Mouse (Mus musculus) heart, adult 2 months (tissue): ENCODE data around the gene Samhd1.

Source experiments
- CTCF ChIP-seq: fragments of 200-600 bp; IDR thresholded peaks from 2 replicates; pipeline ENCODE4 v1.8.1; 2022; ENCODE audit warnings: antibody characterized with exemption, mild to moderate bottlenecking, moderate library complexity
- EP300 ChIP-seq: fragments of 200-500 bp; IDR thresholded peaks from 2 replicates; pipeline ENCODE4 v1.6.1; 2011; ENCODE audit warnings: low read depth, low read length, control low read depth; ENCODE audit not compliant: insufficient read depth
- POLR2A ChIP-seq: fragments of 200-500 bp; IDR thresholded peaks from 2 replicates; pipeline ENCODE4 v1.6.1; 2011; ENCODE audit warnings: mild to moderate bottlenecking, low read depth, low read length, control low read depth; ENCODE audit not compliant: insufficient read depth

DNA sequence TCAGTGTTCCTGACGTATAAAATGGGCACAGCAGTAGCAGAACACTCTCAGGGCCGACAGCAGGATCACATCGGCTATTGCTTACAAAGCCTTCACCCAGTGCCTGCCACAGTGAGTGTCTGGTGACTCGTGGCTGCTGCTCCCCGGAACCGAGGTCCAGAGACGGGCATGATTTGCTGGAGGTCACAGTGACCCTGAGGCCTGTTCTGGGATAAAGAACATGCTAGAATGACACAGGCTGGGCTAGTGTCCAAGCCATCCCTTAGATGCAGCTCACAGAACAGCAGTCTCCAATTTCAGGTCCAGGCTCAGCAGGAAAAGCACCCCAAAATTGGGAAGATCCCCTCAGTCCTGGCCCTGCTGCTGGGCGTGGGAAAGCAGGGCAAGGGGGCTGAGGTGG is 80.8 kb downstream of the Samhd1 start:
- TF ChIP-seq POLR2A (no peak), CTCF (no peak), EP300 (no peak)
